Mouse (Mus musculus): ENCODE results near the gene Dapp1. TPM values are rescaled to one million over a fixed set of nuclear protein-coding genes. Genes with fewer than 3 reads are reported as not detected.
A peak's percentile ranks its signal among the peaks of the same experiment; 100 is the strongest.
"Not testable (repeated sequence)": the region's sequence is repeated elsewhere in the genome, so short reads cannot be mapped to it uniquely, and the experiment has no call there.

Gene Dapp1
- polyA plus RNA-seq, 1 experiment = 9.9 TPM

- Histone ChIP-seq H3K9me3 (replicated peaks; ENCODE audit: control insufficient read depth, insufficient read depth, low read length, poor library complexity, severe bottlenecking) (no peaks in the 10 kb centered on the region), H3K4me1 (ENCODE audit: control insufficient read depth, insufficient read depth, low read length) (no peaks in the 10 kb centered on the region), H3K27me3 (ENCODE audit: control insufficient read depth, insufficient read depth, low read length, poor library complexity, severe bottlenecking) (no peaks in the 10 kb centered on the region), H3K4me3 (ENCODE audit: low read depth, low read length) (peak overlapping the region; percentile 75), H3K27ac (ENCODE audit: insufficient read depth, low read length) (peak overlapping the region; percentile 5; the same call in 1 of the 2 replicates), H3K36me3 (ENCODE audit: control insufficient read depth, insufficient read depth, low read length, poor library complexity, severe bottlenecking) (peaks cover 7% of the 10 kb centered on the region; the same call in 1 of the 2 replicates), H3K9ac (ENCODE audit: low read depth, poor library complexity, severe bottlenecking) (peak overlapping the region; percentile 58)
- TF ChIP-seq POLR2A (IDR thresholded peaks at IDR 0.05; ENCODE audit: insufficient read depth, low read length) (no peak), CTCF (IDR thresholded peaks at IDR 0.05; ENCODE audit: low read depth, low read length) (no peak), EP300 (IDR thresholded peaks at IDR 0.05; ENCODE audit: insufficient read depth, low read depth, low read length) (no peak)
Observed at GRCm38 (mm10) chr3:137918932-137919311, 62.4 kb downstream of the Dapp1 start.

DNA sequence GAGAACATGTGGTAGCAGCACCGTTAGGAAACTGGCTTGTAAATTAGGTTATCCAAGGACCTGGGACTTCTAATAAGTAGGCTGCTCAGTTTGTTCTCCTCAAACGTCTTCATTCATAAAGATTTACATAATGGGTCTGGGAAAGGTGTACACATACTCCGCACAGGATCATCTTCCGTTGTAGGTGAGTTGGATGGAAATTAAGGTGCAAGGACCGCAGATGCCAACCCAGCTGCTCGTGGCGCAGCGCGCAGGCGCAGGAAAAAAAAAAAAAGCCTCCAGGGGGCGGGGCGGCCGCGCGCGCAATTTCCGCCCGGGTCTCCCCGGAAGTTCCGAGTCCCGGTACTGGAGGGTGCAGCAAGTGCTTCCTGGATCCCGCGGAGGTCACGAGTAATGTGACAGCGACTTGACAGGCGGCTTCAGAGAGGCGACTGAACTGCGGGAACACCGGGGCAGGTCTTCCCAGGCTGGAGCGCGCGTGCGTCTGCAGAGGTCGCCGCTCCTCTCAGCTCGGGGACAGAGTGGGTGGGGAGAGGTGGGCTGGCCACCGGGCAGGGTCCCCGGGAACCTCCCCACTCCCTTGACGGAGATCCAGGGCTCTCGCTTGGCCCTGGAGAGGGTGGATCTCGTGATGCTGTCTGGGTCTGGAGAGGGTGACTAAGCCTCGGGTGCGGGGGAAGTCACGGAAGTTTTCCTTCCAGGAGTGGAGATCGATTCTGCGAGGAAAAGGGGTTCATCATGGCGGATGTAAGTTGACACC lies 63.0 kb downstream of the Dapp1 start, which contains the start of gene Lamtor3:
Lamtor3 (plus strand) TSS at position 335 of the 760 bp plus-strand sequence.
- Histone ChIP-seq H3K9me3 (replicated peaks; ENCODE audit: control insufficient read depth, insufficient read depth, low read length, poor library complexity, severe bottlenecking) (no peaks in the 10 kb centered on the region), H3K9ac (ENCODE audit: low read depth, poor library complexity, severe bottlenecking) (peak within 1 kb of the TSS; percentile 58), H3K4me1 (ENCODE audit: control insufficient read depth, insufficient read depth, low read length) (no peaks in the 10 kb centered on the region), H3K36me3 (ENCODE audit: control insufficient read depth, insufficient read depth, low read length, poor library complexity, severe bottlenecking) (peaks cover 7% of the 10 kb centered on the region; the same call in 1 of the 2 replicates), H3K27me3 (ENCODE audit: control insufficient read depth, insufficient read depth, low read length, poor library complexity, severe bottlenecking) (no peaks in the 10 kb centered on the region), H3K4me3 (ENCODE audit: low read depth, low read length) (peak within 1 kb of the TSS; percentile 75), H3K27ac (ENCODE audit: insufficient read depth, low read length) (peak within 1 kb of the TSS; percentile 87)
- TF ChIP-seq CTCF (IDR thresholded peaks at IDR 0.05; ENCODE audit: low read depth, low read length) (no peak), EP300 (IDR thresholded peaks at IDR 0.05; ENCODE audit: insufficient read depth, low read depth, low read length) (no peak), POLR2A (IDR thresholded peaks at IDR 0.05; ENCODE audit: insufficient read depth, low read length) (peak; percentile 24)

DNA sequence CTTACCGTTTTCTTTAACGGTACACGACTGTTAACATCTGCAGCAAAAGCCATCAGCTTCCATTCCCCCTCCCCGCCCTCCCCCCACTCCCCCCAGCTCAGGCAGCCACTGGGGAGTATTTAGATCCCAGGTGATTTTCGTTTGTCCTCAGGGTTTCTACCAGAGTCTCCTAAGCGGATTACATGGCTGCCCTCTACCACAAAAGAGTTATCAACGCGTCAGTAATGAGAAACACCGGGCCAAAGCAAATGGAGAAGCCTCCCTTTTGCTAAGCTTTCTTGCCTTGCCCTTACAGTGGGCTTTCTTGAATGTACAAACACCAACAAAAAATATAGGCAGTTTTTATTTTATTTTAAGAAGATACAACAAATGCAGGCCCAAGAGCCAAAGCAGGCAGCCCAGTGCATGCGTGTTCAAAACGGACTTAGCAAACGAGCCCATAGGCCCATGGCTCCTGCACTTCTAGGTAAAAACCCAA lies 63.6 kb downstream of the Dapp1 start:
- Histone ChIP-seq H3K4me1 (ENCODE audit: control insufficient read depth, insufficient read depth, low read length) (no peaks in the 10 kb centered on the region), H3K27me3 (ENCODE audit: control insufficient read depth, insufficient read depth, low read length, poor library complexity, severe bottlenecking) (no peaks in the 10 kb centered on the region), H3K27ac (ENCODE audit: insufficient read depth, low read length) (peak overlapping the region; percentile 87), H3K9ac (ENCODE audit: low read depth, poor library complexity, severe bottlenecking) (peak overlapping the region; percentile 58), H3K4me3 (ENCODE audit: low read depth, low read length) (peak overlapping the region; percentile 75), H3K9me3 (replicated peaks; ENCODE audit: control insufficient read depth, insufficient read depth, low read length, poor library complexity, severe bottlenecking) (no peaks in the 10 kb centered on the region), H3K36me3 (ENCODE audit: control insufficient read depth, insufficient read depth, low read length, poor library complexity, severe bottlenecking) (peaks cover 7% of the 10 kb centered on the region; the same call in 1 of the 2 replicates)
- no peak for TF ChIP-seq POLR2A (IDR thresholded peaks at IDR 0.05; ENCODE audit: insufficient read depth, low read length)
- TF ChIP-seq EP300 (IDR thresholded peaks at IDR 0.05; ENCODE audit: insufficient read depth, low read depth, low read length) = no peak
- TF ChIP-seq CTCF (IDR thresholded peaks at IDR 0.05; ENCODE audit: low read depth, low read length) = no peak

DNA sequence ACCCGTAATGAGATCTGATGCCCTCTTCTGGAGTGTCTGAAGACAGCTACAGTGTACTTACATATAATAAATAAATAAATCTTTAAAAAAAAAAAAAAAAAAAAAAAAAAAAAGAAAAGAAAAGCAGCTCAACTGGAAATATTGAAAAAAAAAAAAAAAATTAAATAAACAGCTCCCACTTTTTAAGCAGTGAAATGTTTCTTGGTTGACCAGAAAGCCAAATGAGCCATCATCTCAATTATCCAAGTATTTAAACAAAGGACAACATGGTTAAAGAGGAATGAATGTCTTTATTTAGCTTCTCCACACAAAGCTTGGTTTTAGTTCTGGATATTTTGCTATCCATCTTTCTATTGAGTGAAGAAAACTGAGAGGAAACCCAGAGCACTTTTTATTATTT lies 66.8 kb downstream of the Dapp1 start:
- not testable (repeated sequence) for H3K4me3 ChIP-seq (ENCODE audit: low read depth, low read length); H3K9me3 ChIP-seq (replicated peaks; ENCODE audit: control insufficient read depth, insufficient read depth, low read length, poor library complexity, severe bottlenecking); H3K4me1 ChIP-seq (ENCODE audit: control insufficient read depth, insufficient read depth, low read length); H3K36me3 ChIP-seq (ENCODE audit: control insufficient read depth, insufficient read depth, low read length, poor library complexity, severe bottlenecking); H3K27ac ChIP-seq (ENCODE audit: insufficient read depth, low read length); H3K27me3 ChIP-seq (ENCODE audit: control insufficient read depth, insufficient read depth, low read length, poor library complexity, severe bottlenecking); H3K9ac ChIP-seq (ENCODE audit: low read depth, poor library complexity, severe bottlenecking)

- H3K9me3 ChIP-seq (replicated peaks; ENCODE audit: control insufficient read depth, insufficient read depth, low read length, poor library complexity, severe bottlenecking) = no peaks in the 10 kb centered on the region
- H3K27ac ChIP-seq (ENCODE audit: insufficient read depth, low read length) = no peak overlapping the region
- TF ChIP-seq EP300 (IDR thresholded peaks at IDR 0.05; ENCODE audit: insufficient read depth, low read depth, low read length) = no peak
- TF ChIP-seq POLR2A (IDR thresholded peaks at IDR 0.05; ENCODE audit: insufficient read depth, low read length) = no peak
- TF ChIP-seq CTCF (IDR thresholded peaks at IDR 0.05; ENCODE audit: low read depth, low read length) = no peak
- H3K4me3 ChIP-seq (ENCODE audit: low read depth, low read length) = no peak overlapping the region
- H3K4me1 ChIP-seq (ENCODE audit: control insufficient read depth, insufficient read depth, low read length) = no peaks in the 10 kb centered on the region
- H3K27me3 ChIP-seq (ENCODE audit: control insufficient read depth, insufficient read depth, low read length, poor library complexity, severe bottlenecking) = no peaks in the 10 kb centered on the region
- H3K9ac ChIP-seq (ENCODE audit: low read depth, poor library complexity, severe bottlenecking) = no peak overlapping the region
- H3K36me3 ChIP-seq (ENCODE audit: control insufficient read depth, insufficient read depth, low read length, poor library complexity, severe bottlenecking) = no peaks in the 10 kb centered on the region
Observed at GRCm38 (mm10) chr3:137913093-137913492, 68.3 kb downstream of the Dapp1 start.

DNA sequence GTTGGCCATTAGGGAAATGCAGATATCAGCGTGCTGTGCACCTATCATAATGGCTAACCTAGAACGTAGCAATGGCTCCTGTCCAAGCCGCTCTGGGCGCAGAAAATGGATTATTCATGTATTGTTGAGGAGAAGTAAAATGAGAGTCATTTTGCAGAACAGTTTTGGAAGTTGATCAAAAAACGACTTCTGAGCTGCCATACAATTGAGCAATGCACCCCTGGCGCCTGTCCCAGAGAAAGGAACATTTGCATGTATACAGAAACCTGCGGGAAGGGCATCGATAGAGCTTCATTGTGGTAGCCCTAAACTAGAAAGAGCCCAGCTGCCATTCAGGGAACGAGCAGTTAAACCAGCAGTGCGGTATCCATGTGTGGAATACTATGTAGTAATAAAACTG lies 81.2 kb downstream of the Dapp1 start:
- Histone ChIP-seq H3K4me1 (ENCODE audit: control insufficient read depth, insufficient read depth, low read length) (no peaks in the 10 kb centered on the region), H3K27me3 (ENCODE audit: control insufficient read depth, insufficient read depth, low read length, poor library complexity, severe bottlenecking) (no peaks in the 10 kb centered on the region), H3K4me3 (ENCODE audit: low read depth, low read length) (no peak overlapping the region), H3K36me3 (ENCODE audit: control insufficient read depth, insufficient read depth, low read length, poor library complexity, severe bottlenecking) (peaks cover 2% of the 10 kb centered on the region), H3K9ac (ENCODE audit: low read depth, poor library complexity, severe bottlenecking) (no peak overlapping the region), H3K27ac (ENCODE audit: insufficient read depth, low read length) (no peak overlapping the region), H3K9me3 (replicated peaks; ENCODE audit: control insufficient read depth, insufficient read depth, low read length, poor library complexity, severe bottlenecking) (no peaks in the 10 kb centered on the region)
- no peak for TF ChIP-seq POLR2A (IDR thresholded peaks at IDR 0.05; ENCODE audit: insufficient read depth, low read length)
- no peak for TF ChIP-seq CTCF (IDR thresholded peaks at IDR 0.05; ENCODE audit: low read depth, low read length)
- no peak for TF ChIP-seq EP300 (IDR thresholded peaks at IDR 0.05; ENCODE audit: insufficient read depth, low read depth, low read length)

All from ES-Bruce4 (cell line).